ENCODE assay signal across 8 mouse cellular contexts in the genomic region with DNA sequence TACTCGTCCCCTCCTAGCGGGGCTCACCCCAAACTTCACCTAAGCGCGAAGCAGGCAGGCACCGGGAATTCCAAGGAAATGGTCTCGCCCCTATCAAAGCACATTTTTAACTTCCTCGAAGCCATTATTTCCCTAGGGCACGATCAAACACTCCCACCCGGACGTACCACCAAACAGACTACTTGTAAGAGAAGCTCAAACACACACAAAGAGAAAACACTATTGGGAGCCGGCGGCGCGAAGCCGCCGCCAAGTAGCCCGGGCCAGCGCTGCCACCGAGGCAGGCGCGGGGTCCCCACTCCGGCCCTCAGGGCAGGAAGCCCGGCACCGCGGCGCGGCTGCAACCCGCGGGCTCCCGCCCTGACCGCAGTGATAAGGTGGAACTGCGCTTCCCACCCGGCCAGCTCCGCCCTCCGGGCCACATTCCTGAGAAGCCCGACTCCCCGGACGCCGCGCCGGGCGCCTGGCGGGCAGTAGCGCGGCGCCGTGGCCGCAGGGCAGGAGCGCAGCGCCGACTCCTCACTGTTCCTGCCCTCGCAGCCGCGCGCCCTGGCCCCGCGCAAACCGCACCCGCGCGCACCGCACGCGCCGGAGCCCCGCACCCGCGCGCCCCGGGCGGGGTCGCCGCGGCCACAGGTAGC. TPM values are rescaled to one million over a fixed set of nuclear protein-coding genes. Genes with fewer than 3 reads are reported as not detected.
DNase-seq lines count a peak whose midpoint lies in the region; ATAC-seq lines count a peak whose summit lies in the region.

No protein-coding gene starts in this region.

- no peaks in the 10 kb centered on the region for H3K27me3 ChIP-seq in forebrain, embryonic 14.5 days (replicated peaks; ENCODE audit: control insufficient read depth, insufficient read depth, low read length)
- H3K27me3 ChIP-seq in limb, embryonic 11.5 days (ENCODE audit: control insufficient read depth, insufficient read depth, low read length): no peaks in the 10 kb centered on the region
- H3K27me3 ChIP-seq in midbrain, embryonic 12.5 days: peaks cover 15% of the 10 kb centered on the region

- peak overlapping the region; percentile 77 for H3K4me2 ChIP-seq in forebrain, embryonic 14.5 days (ENCODE audit: low read length)
- H3K4me2 ChIP-seq in limb, embryonic 11.5 days (ENCODE audit: low read depth, severe bottlenecking): peak overlapping the region; percentile 79
- H3K4me2 ChIP-seq in midbrain, embryonic 12.5 days (replicated peaks): peak overlapping the region; percentile 81

- peak overlapping the region; percentile 88 for H3K27ac ChIP-seq in forebrain, embryonic 14.5 days (ENCODE audit: low read depth, low read length)
- peak overlapping the region; percentile 92 for H3K27ac ChIP-seq in limb, embryonic 11.5 days (replicated peaks; ENCODE audit: low read depth, low read length)
- H3K27ac ChIP-seq in midbrain, embryonic 12.5 days (replicated peaks): peak overlapping the region; percentile 92

- H3K36me3 ChIP-seq in forebrain, embryonic 14.5 days (ENCODE audit: control insufficient read depth, insufficient read depth, low read length): no peaks in the 10 kb centered on the region
- H3K36me3 ChIP-seq in limb, embryonic 11.5 days (ENCODE audit: control insufficient read depth, insufficient read depth, low read length): no peaks in the 10 kb centered on the region
- no peaks in the 10 kb centered on the region for H3K36me3 ChIP-seq in midbrain, embryonic 12.5 days

- peak overlapping the region; percentile 78 for H3K9ac ChIP-seq in forebrain, embryonic 14.5 days (ENCODE audit: low read length)
- H3K9ac ChIP-seq in limb, embryonic 11.5 days (ENCODE audit: low read length): peak overlapping the region; percentile 89
- H3K9ac ChIP-seq in midbrain, embryonic 12.5 days (replicated peaks): peak overlapping the region; percentile 78

- no peaks in the 10 kb centered on the region for H3K9me3 ChIP-seq in forebrain, embryonic 14.5 days (replicated peaks; ENCODE audit: control insufficient read depth, low read length)
- H3K9me3 ChIP-seq in limb, embryonic 11.5 days (ENCODE audit: control insufficient read depth, low read length): no peaks in the 10 kb centered on the region
- H3K9me3 ChIP-seq in midbrain, embryonic 12.5 days: no peaks in the 10 kb centered on the region

- peaks cover 7% of the 10 kb centered on the region; the same call in 1 of the 2 replicates for H3K4me1 ChIP-seq in forebrain, embryonic 14.5 days (ENCODE audit: control insufficient read depth, insufficient read depth, low read length)
- H3K4me1 ChIP-seq in limb, embryonic 11.5 days (ENCODE audit: control insufficient read depth, insufficient read depth, low read length): no peaks in the 10 kb centered on the region
- H3K4me1 ChIP-seq in midbrain, embryonic 12.5 days: peaks cover 16% of the 10 kb centered on the region

- under 1% methylated on average over 51 of the region's 74 CpGs for WGBS in forebrain, embryonic 14.5 days
- WGBS in limb, embryonic 11.5 days: under 1% methylated on average over 70 of the region's 74 CpGs
- under 1% methylated on average over 67 of the region's 74 CpGs for WGBS in midbrain, embryonic 12.5 days

- H3K4me3 ChIP-seq in forebrain, embryonic 14.5 days (ENCODE audit: low read depth, low read length): peak overlapping the region; percentile 79
- H3K4me3 ChIP-seq in limb, embryonic 11.5 days (ENCODE audit: low read depth, low read length): peak overlapping the region; percentile 74
- peak overlapping the region; percentile 80 for H3K4me3 ChIP-seq in midbrain, embryonic 12.5 days

- peak; percentile 76 for DNase-seq in NIH3T3 (ENCODE audit: low read depth)
- DNase-seq in c-Kit-positive CD71-negative TER-119-negative erythroid progenitor cells, embryonic 14.5 days (ENCODE audit: low read depth): peak; percentile 12
- DNase-seq in forebrain, embryonic 14.5 days (ENCODE audit: low spot score): peak; percentile 54
- DNase-seq in heart, postnatal 4 days: peak; percentile 84
- peak; percentile 77 for DNase-seq in limb, embryonic 11.5 days (ENCODE audit: low spot score)
- peak; percentile 19 to 34 for DNase-seq in spleen, postnatal 10 days (ENCODE audit: low spot score in 2 of 2)

- ATAC-seq in forebrain, embryonic 14.5 days: peak; percentile 64
- ATAC-seq in limb, embryonic 11.5 days (ENCODE audit: insufficient number of reproducible peaks, low FRiP score, low TSS enrichment, low read depth): peak; percentile 77
- peak; percentile 73 for ATAC-seq in midbrain, embryonic 12.5 days (ENCODE audit: low FRiP score, low read depth)
- ATAC-seq in megakaryocyte-erythroid progenitor cell, adult 5-6 weeks (replicated peaks; ENCODE audit: low FRiP score, low TSS enrichment, poor library complexity, severe bottlenecking): no peak; the same call in 1 of the 2 replicates

RNA-seq across cellular contexts. Expression of gene Rras2, which starts 0.8 kb away (rescaled TPM):
- polyA plus RNA-seq in forebrain, embryonic 14.5 days (2014; fragmentation: Nextera tagmentation; extraction: Ambion mirVana): 26.6 and 27.1 TPM in 2 replicates
- total RNA-seq in heart, postnatal 4 days (2021): 10 to 100 TPM; 61.7 to 62.6 TPM
- polyA plus RNA-seq in limb, embryonic 11.5 days (2014; fragmentation: Nextera tagmentation; extraction: Ambion mirVana): 27.0 and 29.8 TPM in 2 replicates
- polyA plus RNA-seq in midbrain, embryonic 12.5 days (2016; fragmentation: Nextera tagmentation; extraction: Ambion mirVana): 18.9 and 22.5 TPM in 2 replicates
- 1.2 and 3.8 TPM in 2 replicates for total RNA-seq in megakaryocyte-erythroid progenitor cell, adult 5-6 weeks (2014; fragmentation: Nextera tagmentation)
- total RNA-seq in megakaryocyte-erythroid progenitor cell, adult 5-6 weeks (2017): 2.1 and 3.4 TPM in 2 replicates

Comparison
In these comparisons a context has a peak if more than half of its experiments do, and no peak if none do; other contexts are left out.
1. DNase-seq: peak in every context shown above with its lines; median percentile 84 in heart, postnatal 4 days; 77 in limb, embryonic 11.5 days; 76 in NIH3T3; 54 in forebrain, embryonic 14.5 days; 26 in spleen, postnatal 10 days; 12 in c-Kit-positive CD71-negative TER-119-negative erythroid progenitor cells, embryonic 14.5 days.